Mouse (Mus musculus) heart, embryonic 15.5 days (tissue): ENCODE data around the gene Cox5a. TPM values are rescaled to one million over a fixed set of nuclear protein-coding genes. Genes with fewer than 3 reads are reported as not detected.

Experiments
- ATAC-seq: fragments of 200-750 bp; cut with Nextera tagmentation; replicated peaks from 2 replicates; pipeline ENCODE4 v1.8.0; 2017; ENCODE audit warnings: low read depth, moderate TSS enrichment; ENCODE audit not compliant: insufficient number of reproducible peaks, insufficient read depth, low FRiP score
- H3K27ac ChIP-seq: fragments of 300-500 bp; sonication (generic); 2 replicates; pipeline ENCODE4 v1.5.1; 2015; ENCODE audit warnings: mild to moderate bottlenecking, inconsistent platforms
- H3K27me3 ChIP-seq: fragments of 300-500 bp; sonication (generic); 2 replicates; pipeline ENCODE4 v1.6.1; 2015; ENCODE audit warnings: inconsistent platforms
- H3K36me3 ChIP-seq: fragments of 300-500 bp; sonication (generic); 2 replicates; pipeline ENCODE4 v1.6.1; 2015; ENCODE audit warnings: mild to moderate bottlenecking, inconsistent platforms
- H3K4me1 ChIP-seq: fragments of 300-500 bp; sonication (generic); replicated peaks from 2 replicates; pipeline ENCODE4 v1.6.1; 2015; ENCODE audit warnings: inconsistent platforms
- H3K4me2 ChIP-seq: fragments of 300-500 bp; sonication (generic); 2 replicates; pipeline ENCODE4 v1.6.1; 2015; ENCODE audit warnings: inconsistent platforms, mild to moderate bottlenecking, moderate library complexity
- H3K4me3 ChIP-seq: fragments of 300-500 bp; sonication (generic); 2 replicates; pipeline ENCODE4 v1.5.1; 2015; ENCODE audit warnings: mild to moderate bottlenecking, inconsistent platforms
- H3K9ac ChIP-seq: fragments of 300-500 bp; sonication (generic); 2 replicates; pipeline ENCODE4 v1.6.1; 2015; ENCODE audit warnings: mild to moderate bottlenecking, inconsistent platforms
- H3K9me3 ChIP-seq: fragments of 300-500 bp; sonication (generic); replicated peaks from 2 replicates; pipeline ENCODE4 v1.6.1; 2016; ENCODE audit warnings: inconsistent platforms
- WGBS: fragments of 180-500 bp; shearing (Covaris S2); methylation state at CpG from one replicate; pipeline ENCODE4 v1.1.7; 2015; ENCODE audit warnings: mixed read lengths; 5-methylcytosine and 5-hydroxymethylcytosine counted together
- polyA plus RNA-seq: library from polyadenylated mRNA; unstranded; fragments of >200 nt; fragmentation: Nextera tagmentation; extraction: Ambion mirVana; gene quantifications from 2 replicates; pipeline ENCODE4 v1.2.1, GENCODE M21; 2015

Gene Cox5a
- polyA plus RNA-seq, 1 experiment from 2014 or later, result 1,820 TPM

DNA sequence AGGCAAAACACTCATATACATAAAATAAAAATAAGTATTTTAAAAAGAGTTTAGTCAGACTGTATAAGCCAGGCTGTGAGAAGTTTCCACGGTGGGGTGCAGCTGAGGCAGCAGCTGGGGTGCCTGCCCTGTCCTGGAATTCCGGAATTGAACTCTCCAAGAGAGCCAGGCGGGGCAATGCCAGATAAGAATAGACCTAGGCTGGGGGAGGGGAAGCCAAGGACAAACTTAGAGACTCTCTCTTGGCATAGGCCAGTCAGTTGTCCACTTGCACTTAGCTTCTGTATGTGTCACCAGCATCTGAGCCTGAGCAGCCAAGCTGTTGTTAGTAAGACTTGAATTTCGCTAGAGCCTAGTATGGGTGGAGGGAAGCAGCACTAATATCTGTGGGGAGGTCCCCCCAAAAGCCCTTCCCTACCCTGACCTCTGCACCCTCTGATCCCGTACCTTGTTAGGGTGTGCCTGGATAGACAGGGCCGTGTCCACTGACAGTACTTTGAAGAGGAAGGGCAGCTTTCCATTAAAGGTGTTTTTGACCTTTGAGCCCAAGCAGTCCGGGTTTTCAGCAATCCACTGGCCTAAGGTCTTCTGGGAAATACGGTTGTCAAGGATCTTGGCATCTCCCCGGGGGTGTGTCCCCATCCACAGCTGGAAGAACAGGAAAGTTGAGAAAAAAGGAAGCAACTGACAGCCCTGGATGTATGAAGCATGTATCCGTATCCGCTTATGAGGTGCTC, 29.2 kb downstream of the Cox5a start:
- peaks cover 40% of the 10 kb centered on the region for H3K36me3 ChIP-seq

GRCm38 (mm10) chr9:57552139-57552887, 31.2 kb downstream of the Cox5a start, which contains the start of gene Mpi:
TSS of gene Mpi (minus strand) at chr9:57552763.
- WGBS, result 4% methylated on average over 28 of the region's 28 CpGs
- Histone ChIP-seq H3K4me3 (peak within 1 kb of the TSS; percentile 75), H3K4me1 (peaks cover 36% of the 10 kb centered on the region), H3K4me2 (peak within 1 kb of the TSS; percentile 84), H3K27me3 (no peaks in the 10 kb centered on the region), H3K9ac (peak within 1 kb of the TSS; percentile 71), H3K36me3 (peaks cover 26% of the 10 kb centered on the region), H3K9me3 (no peaks in the 10 kb centered on the region), H3K27ac (peak within 1 kb of the TSS; percentile 36; the same call in 1 of the 2 replicates)
- no peak for ATAC-seq

More for the DNA sequence above, 29.2 kb downstream of the Cox5a start:
- no peaks in the 10 kb centered on the region for H3K9me3 ChIP-seq
- no peak overlapping the region for H3K4me3 ChIP-seq
- peak; percentile 79 for ATAC-seq
- H3K27ac ChIP-seq, result peak overlapping the region; percentile 88
- 59% methylated on average over 11 of the region's 11 CpGs for WGBS
- H3K27me3 ChIP-seq, result no peaks in the 10 kb centered on the region
- no peak overlapping the region for H3K9ac ChIP-seq
- peak overlapping the region; percentile 38 for H3K4me2 ChIP-seq
- peaks cover 38% of the 10 kb centered on the region for H3K4me1 ChIP-seq

- Histone ChIP-seq H3K27me3 (no peaks in the 10 kb centered on the region), H3K9ac (no peak overlapping the region), H3K27ac (no peak overlapping the region), H3K4me3 (no peak overlapping the region), H3K36me3 (peaks cover 18% of the 10 kb centered on the region; the same call in 1 of the 2 replicates), H3K9me3 (no peaks in the 10 kb centered on the region), H3K4me2 (no peak overlapping the region), H3K4me1 (peaks cover 33% of the 10 kb centered on the region)
- ATAC-seq, result no peak
- 69% methylated on average over 11 of the region's 11 CpGs for WGBS
Measured at GRCm38 (mm10) chr9:57553119-57553518, 32.0 kb downstream of the Cox5a start.

DNA sequence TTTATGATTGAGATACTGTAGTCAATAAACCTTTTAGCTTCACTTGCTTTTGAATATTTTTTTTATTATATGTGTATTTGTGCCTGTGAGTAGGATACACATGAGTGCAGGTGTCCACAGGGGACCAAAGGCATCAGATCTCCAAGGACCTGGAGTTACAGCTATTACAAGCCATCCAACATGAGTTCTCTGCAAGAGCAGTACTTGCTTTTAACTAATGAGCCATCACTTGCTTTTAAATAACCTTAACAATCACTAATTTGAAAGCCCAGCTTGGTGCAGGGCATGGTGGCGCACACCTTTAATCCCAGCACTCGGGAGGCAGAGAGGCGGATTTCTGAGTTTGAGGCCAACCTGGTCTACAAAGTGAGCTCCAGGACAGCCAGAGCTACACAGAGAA, 33.7 kb downstream of the Cox5a start:
- H3K4me1 ChIP-seq, result peaks cover 18% of the 10 kb centered on the region
- no peak for ATAC-seq
- H3K27ac ChIP-seq, result no peak overlapping the region
- peaks cover 4% of the 10 kb centered on the region; the same call in 1 of the 2 replicates for H3K36me3 ChIP-seq
- no peaks in the 10 kb centered on the region for H3K9me3 ChIP-seq
- WGBS, result 59% methylated on average over 3 of the region's 3 CpGs
- H3K4me2 ChIP-seq, result no peak overlapping the region
- no peaks in the 10 kb centered on the region for H3K27me3 ChIP-seq
- H3K4me3 ChIP-seq, result no peak overlapping the region
- H3K9ac ChIP-seq, result no peak overlapping the region

- H3K36me3 ChIP-seq, result no peaks in the 10 kb centered on the region
- H3K9me3 ChIP-seq, result no peaks in the 10 kb centered on the region
- H3K4me1 ChIP-seq, result peaks cover 14% of the 10 kb centered on the region
- ATAC-seq, result no peak
- no peak overlapping the region for H3K4me3 ChIP-seq
- 67% methylated on average over 3 of the region's 3 CpGs for WGBS
- no peak overlapping the region for H3K27ac ChIP-seq
- H3K4me2 ChIP-seq, result no peak overlapping the region
- no peaks in the 10 kb centered on the region for H3K27me3 ChIP-seq
- no peak overlapping the region for H3K9ac ChIP-seq
Measured at GRCm38 (mm10) chr9:57557215-57557614, 36.1 kb downstream of the Cox5a start.

- no peaks in the 10 kb centered on the region for H3K27me3 ChIP-seq
- peaks cover 26% of the 10 kb centered on the region for H3K4me1 ChIP-seq
- no peak overlapping the region for H3K27ac ChIP-seq
- ATAC-seq, result no peak
- H3K4me3 ChIP-seq, result no peak overlapping the region
- H3K36me3 ChIP-seq, result no peaks in the 10 kb centered on the region
- whole genome bisulfite sequencing, result 75% methylated on average over 4 of the region's 4 CpGs
- no peaks in the 10 kb centered on the region for H3K9me3 ChIP-seq
- H3K9ac ChIP-seq, result no peak overlapping the region
- no peak overlapping the region for H3K4me2 ChIP-seq
Measured at GRCm38 (mm10) chr9:57558625-57559024, 37.6 kb downstream of the Cox5a start.

DNA sequence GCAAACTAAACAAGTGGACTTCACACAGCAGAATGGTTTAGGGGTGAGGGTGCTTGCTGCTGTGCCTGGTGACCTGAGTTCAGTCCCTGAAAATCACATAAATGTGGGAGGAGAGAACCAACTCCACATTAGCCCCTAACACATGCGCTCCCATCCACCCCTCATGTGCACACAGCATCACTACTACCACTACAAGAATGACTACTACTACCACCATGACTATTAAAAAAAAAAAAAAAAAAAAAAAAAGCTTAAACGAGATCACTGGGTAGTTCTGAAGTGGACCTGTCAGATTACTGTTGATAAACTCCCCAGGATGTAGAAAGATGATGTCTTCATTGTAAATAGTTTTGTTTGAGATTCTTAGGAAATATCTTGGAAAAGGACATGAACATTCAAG, 38.5 kb downstream of the Cox5a start:
- Histone ChIP-seq H3K27ac (no peak overlapping the region), H3K4me1 (peaks cover 26% of the 10 kb centered on the region), H3K9ac (no peak overlapping the region), H3K36me3 (no peaks in the 10 kb centered on the region), H3K27me3 (no peaks in the 10 kb centered on the region), H3K4me2 (no peak overlapping the region), H3K4me3 (no peak overlapping the region), H3K9me3 (no peaks in the 10 kb centered on the region)
- 55% methylated on average over 2 of the region's 2 CpGs for WGBS
- no peak for ATAC-seq

DNA sequence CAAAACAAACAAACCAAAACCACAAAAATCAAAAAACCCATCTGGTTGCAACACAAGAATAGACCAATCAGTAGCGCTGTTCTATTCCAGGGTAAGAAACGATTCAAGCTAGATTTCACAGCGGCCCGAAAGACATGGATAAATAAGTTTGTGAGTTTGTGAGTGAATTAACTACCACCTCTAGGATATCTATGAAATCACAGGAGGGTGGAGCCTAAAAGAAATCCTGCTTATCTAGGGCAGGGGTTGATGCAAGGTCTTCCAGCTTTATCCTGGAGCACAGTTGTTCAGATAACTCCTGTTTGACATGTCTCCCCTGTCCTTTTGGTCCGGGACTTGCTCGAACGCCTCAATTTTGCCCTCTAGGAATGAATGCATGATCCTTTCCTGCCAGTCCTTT, 39.2 kb downstream of the Cox5a start:
- H3K4me3 ChIP-seq, result peak overlapping the region; percentile 71
- ATAC-seq, result no peak
- H3K36me3 ChIP-seq, result no peaks in the 10 kb centered on the region
- H3K27ac ChIP-seq, result peak overlapping the region; percentile 80
- H3K9me3 ChIP-seq, result no peaks in the 10 kb centered on the region
- H3K9ac ChIP-seq, result peak overlapping the region; percentile 78
- H3K27me3 ChIP-seq, result no peaks in the 10 kb centered on the region
- peak overlapping the region; percentile 82 for H3K4me2 ChIP-seq
- 26% methylated on average over 7 of the region's 7 CpGs for WGBS
- peaks cover 30% of the 10 kb centered on the region for H3K4me1 ChIP-seq

- Histone ChIP-seq H3K27me3 (no peaks in the 10 kb centered on the region), H3K36me3 (no peaks in the 10 kb centered on the region), H3K9me3 (no peaks in the 10 kb centered on the region), H3K27ac (peak within 1 kb of the TSS; percentile 80), H3K4me1 (peaks cover 38% of the 10 kb centered on the region), H3K9ac (peak within 1 kb of the TSS; percentile 78), H3K4me2 (peak within 1 kb of the TSS; percentile 82), H3K4me3 (peak within 1 kb of the TSS; percentile 71)
- ATAC-seq, result peak; percentile 98
- under 1% methylated on average over 37 of the region's 37 CpGs for WGBS
Measured at GRCm38 (mm10) chr9:57560861-57561710, 40.0 kb downstream of the Cox5a start, which contains the start of gene Scamp2. TSS of gene Scamp2 (plus strand) at chr9:57560943.

DNA sequence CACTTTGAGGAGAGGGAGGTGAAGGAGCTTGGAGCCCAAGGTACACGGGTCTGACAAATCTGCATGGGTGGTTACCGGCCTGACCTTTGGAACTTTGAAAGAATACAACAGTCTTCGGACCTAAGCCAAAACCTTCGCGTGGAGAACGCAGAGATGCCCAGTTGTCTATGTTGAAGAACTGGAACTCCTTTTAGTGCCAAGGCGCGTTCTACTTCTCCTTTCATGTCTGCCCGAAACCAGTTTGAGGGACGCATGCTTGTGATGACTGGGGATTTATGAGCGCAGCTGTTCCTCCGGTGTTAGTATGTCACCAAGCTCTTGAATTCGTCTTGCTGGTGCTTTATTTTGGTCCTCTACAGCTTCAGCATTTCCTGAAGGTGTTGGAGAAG, 40.6 kb downstream of the Cox5a start:
- Histone ChIP-seq H3K9me3 (no peaks in the 10 kb centered on the region), H3K27ac (0 out of 2 replicates have a peak overlapping the region, but pooled peaks have one; percentile 80), H3K9ac (0 out of 2 replicates have a peak overlapping the region, but pooled peaks have one; percentile 78), H3K4me3 (peak overlapping the region; percentile 71), H3K4me2 (peak overlapping the region; percentile 82), H3K4me1 (peaks cover 42% of the 10 kb centered on the region), H3K36me3 (no peaks in the 10 kb centered on the region), H3K27me3 (no peaks in the 10 kb centered on the region)
- ATAC-seq, result no peak
- WGBS, result 70% methylated on average over 13 of the region's 13 CpGs
